Mouse (Mus musculus) limb, embryonic 14.5 days (tissue): ENCODE data around the gene Lpcat4. TPM values are rescaled to one million over a fixed set of nuclear protein-coding genes. Genes with fewer than 3 reads are reported as not detected.

Experiments
- ATAC-seq: fragments of 200-750 bp; cut with Nextera tagmentation; 2 replicates; pipeline ENCODE4 v1.8.0; 2017; ENCODE audit warnings: low read depth, moderate number of reproducible peaks, moderate TSS enrichment; ENCODE audit not compliant: low FRiP score
- DNase-seq: peaks from one replicate; pipeline ENCODE4 v3.0.0-alpha.2; 2015; ENCODE audit warnings: low spot score
- H3K27ac ChIP-seq: fragments of 300-500 bp; sonication (generic); replicated peaks from 2 replicates; pipeline ENCODE4 v1.5.1; 2014; ENCODE audit warnings: low read depth, mild to moderate bottlenecking, low read length, moderate library complexity, mixed read lengths
- H3K27me3 ChIP-seq: fragments of 300-500 bp; sonication (generic); 2 replicates; pipeline ENCODE4 v1.6.1; 2014; ENCODE audit warnings: low read length, mixed read lengths; ENCODE audit not compliant: control insufficient read depth, insufficient read depth
- H3K36me3 ChIP-seq: fragments of 300-500 bp; sonication (generic); 2 replicates; pipeline ENCODE4 v1.6.1; 2014; ENCODE audit warnings: mild to moderate bottlenecking, low read length, moderate library complexity, mixed read lengths; ENCODE audit not compliant: control insufficient read depth, insufficient read depth
- H3K4me1 ChIP-seq: fragments of 300-500 bp; sonication (generic); 2 replicates; pipeline ENCODE4 v1.6.1; 2014; ENCODE audit warnings: antibody characterized with exemption, low read length, mixed read lengths; ENCODE audit not compliant: control insufficient read depth, insufficient read depth
- H3K4me2 ChIP-seq: fragments of 300-500 bp; sonication (generic); replicated peaks from 2 replicates; pipeline ENCODE4 v1.6.1; 2014; ENCODE audit warnings: low read depth, mild to moderate bottlenecking, low read length, moderate library complexity; ENCODE audit not compliant: severe bottlenecking
- H3K4me3 ChIP-seq: fragments of 300-500 bp; sonication (generic); replicated peaks from 2 replicates; pipeline ENCODE4 v1.5.1; 2014; ENCODE audit warnings: low read length
- H3K9ac ChIP-seq: fragments of 300-500 bp; sonication (generic); 2 replicates; pipeline ENCODE4 v1.6.1; 2014; ENCODE audit warnings: mild to moderate bottlenecking, low read depth, low read length, moderate library complexity; ENCODE audit not compliant: severe bottlenecking
- H3K9me3 ChIP-seq: fragments of 300-500 bp; sonication (generic); 2 replicates; pipeline ENCODE4 v1.6.1; 2016; ENCODE audit warnings: low read length; ENCODE audit not compliant: control insufficient read depth
- POLR2A ChIP-seq: fragments of 200-500 bp; IDR thresholded peaks from 2 replicates; pipeline ENCODE4 v1.8.0; 2012; ENCODE audit warnings: inconsistent platforms, mild to moderate bottlenecking, moderate library complexity, borderline replicate concordance; ENCODE audit not compliant: insufficient read depth, insufficient read length; ENCODE audit errors: extremely low read depth
- WGBS: fragments of 180-500 bp; shearing (Covaris S2); extraction: QIAGEN DNeasy Blood & Tissue Kit; methylation state at CpG from one replicate; pipeline ENCODE4 v1.1.7; 2014; 5-methylcytosine and 5-hydroxymethylcytosine counted together
- polyA plus RNA-seq, 2 experiments: library from polyadenylated mRNA; depleted of rRNA in 1 of 2; stranded (reverse) in 1 of 2; unstranded in 1 of 2; fragments of >200 nt; fragmentation: Nextera tagmentation in 1 of 2; extraction: Ambion mirVana in 1 of 2; gene quantifications; 2 replicates each; pipeline versions ENCODE4 v1.2.1 to v1.2.3; 2012 to 2014

Gene Lpcat4
- polyA plus RNA-seq, 2 experiments, result 20.9 to 39.9 TPM

DNA sequence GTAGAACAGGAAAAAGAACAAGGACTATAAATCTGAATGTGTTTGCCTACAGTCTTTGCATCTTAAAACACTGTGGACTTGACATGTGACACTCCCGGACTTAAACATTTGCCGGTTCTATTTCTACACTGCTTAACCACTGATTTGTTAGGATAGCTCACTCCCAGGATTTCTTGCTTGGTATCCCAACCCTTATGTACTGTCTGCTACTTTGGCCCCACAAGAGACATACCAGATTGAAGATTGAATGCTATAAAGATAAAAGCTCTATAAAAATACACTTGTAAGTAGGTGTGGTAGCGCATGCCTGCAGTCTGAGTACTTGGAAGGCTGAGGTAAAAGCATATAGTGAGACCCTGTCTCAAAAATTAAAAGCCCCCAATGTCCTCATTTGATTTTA lies 50.2 kb downstream of the Lpcat4 start:
- Histone ChIP-seq H3K36me3 (no peaks in the 10 kb centered on the region), H3K4me1 (peaks cover 4% of the 10 kb centered on the region; the same call in 1 of the 2 replicates), H3K4me2 (no peak overlapping the region), H3K27me3 (no peaks in the 10 kb centered on the region), H3K4me3 (no peak overlapping the region), H3K27ac (no peak overlapping the region), H3K9me3 (no peaks in the 10 kb centered on the region), H3K9ac (no peak overlapping the region)
- ATAC-seq, result no peak
- no peak for TF ChIP-seq POLR2A
- 81% methylated on average over 3 of the region's 3 CpGs for WGBS
- no peak for DNase-seq

DNA sequence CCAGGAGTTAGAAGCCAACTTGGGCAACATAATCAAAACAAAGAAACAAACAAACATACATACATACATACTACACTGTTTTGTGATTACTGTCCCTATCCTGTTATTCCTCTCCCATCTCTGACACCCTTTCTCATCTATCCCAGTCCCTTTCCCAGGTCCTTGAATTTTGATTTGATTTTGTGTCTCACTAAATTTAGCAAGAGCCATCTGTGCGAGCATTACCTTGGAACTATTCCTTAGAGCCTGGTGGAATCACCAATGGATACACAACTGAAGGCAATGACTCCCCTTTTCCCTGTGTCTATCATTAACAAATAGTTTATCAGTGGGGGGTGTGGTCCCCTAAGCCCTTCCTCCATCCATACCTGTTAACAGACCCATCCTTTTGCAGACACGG lies 53.6 kb downstream of the Lpcat4 start:
- DNase-seq (no peak), ATAC-seq (no peak)
- no peak for TF ChIP-seq POLR2A
- 86% methylated on average over 2 of the region's 2 CpGs for WGBS
- Histone ChIP-seq H3K4me1 (no peaks in the 10 kb centered on the region), H3K27me3 (no peaks in the 10 kb centered on the region), H3K9ac (no peak overlapping the region), H3K9me3 (no peaks in the 10 kb centered on the region), H3K4me3 (no peak overlapping the region), H3K27ac (no peak overlapping the region), H3K4me2 (no peak overlapping the region), H3K36me3 (no peaks in the 10 kb centered on the region)

- Histone ChIP-seq H3K4me1 (no peaks in the 10 kb centered on the region), H3K36me3 (no peaks in the 10 kb centered on the region), H3K27me3 (no peaks in the 10 kb centered on the region), H3K9ac (no peak overlapping the region), H3K4me2 (no peak overlapping the region), H3K27ac (no peak overlapping the region), H3K9me3 (no peaks in the 10 kb centered on the region), H3K4me3 (no peak overlapping the region)
- DNase-seq, result no peak
- ATAC-seq, result no peak
- TF ChIP-seq POLR2A, result no peak
- WGBS, result 80% methylated on average over 3 of the region's 3 CpGs
These were observed 56.9 kb downstream of the Lpcat4 start for GRCm38 (mm10) chr2:112296211-112296610.

Other genes with a start within 250 kb of the Lpcat4 start
- not detected in 2 replicates for gene Olfr1309, start 249.2 kb upstream of the Lpcat4 start, polyA plus RNA-seq (2012; rRNA removed)
- gene Olfr1309, start 249.2 kb upstream of the Lpcat4 start, polyA plus RNA-seq (2014; fragmentation: Nextera tagmentation; extraction: Ambion mirVana), result not detected in 2 replicates
- gene Olfr1310, start 226.8 kb upstream of the Lpcat4 start, polyA plus RNA-seq (2012; rRNA removed), result 0.01 TPM in 1 of 2 replicates, not detected in the other
- not detected in 2 replicates for gene Olfr1310, start 226.8 kb upstream of the Lpcat4 start, polyA plus RNA-seq (2014; fragmentation: Nextera tagmentation; extraction: Ambion mirVana)
- not detected in 2 replicates for gene Olfr1311, start 215.1 kb upstream of the Lpcat4 start, polyA plus RNA-seq (2012; rRNA removed)
- gene Olfr1311, start 215.1 kb upstream of the Lpcat4 start, polyA plus RNA-seq (2014; fragmentation: Nextera tagmentation; extraction: Ambion mirVana), result not detected in 2 replicates
- gene Olfr1312, start 189.2 kb upstream of the Lpcat4 start, polyA plus RNA-seq (2012; rRNA removed), result not detected in 2 replicates
- gene Olfr1312, start 189.2 kb upstream of the Lpcat4 start, polyA plus RNA-seq (2014; fragmentation: Nextera tagmentation; extraction: Ambion mirVana), result not detected in 2 replicates
- not detected in 2 replicates for gene Olfr1313, start 161.6 kb upstream of the Lpcat4 start, polyA plus RNA-seq (2012; rRNA removed)
- not detected in 2 replicates for gene Olfr1313, start 161.6 kb upstream of the Lpcat4 start, polyA plus RNA-seq (2014; fragmentation: Nextera tagmentation; extraction: Ambion mirVana)
- gene Olfr1314, start 142.7 kb upstream of the Lpcat4 start, polyA plus RNA-seq (2012; rRNA removed), result 0.10 TPM in 1 of 2 replicates, not detected in the other
- not detected in 2 replicates for gene Olfr1314, start 142.7 kb upstream of the Lpcat4 start, polyA plus RNA-seq (2014; fragmentation: Nextera tagmentation; extraction: Ambion mirVana)
- gene Olfr1315-ps1, start 124.0 kb upstream of the Lpcat4 start, polyA plus RNA-seq (2012; rRNA removed), result not detected in 2 replicates
- not detected in 2 replicates for gene Olfr1315-ps1, start 124.0 kb upstream of the Lpcat4 start, polyA plus RNA-seq (2014; fragmentation: Nextera tagmentation; extraction: Ambion mirVana)
- gene Olfr1316, start 104.5 kb upstream of the Lpcat4 start, polyA plus RNA-seq (2012; rRNA removed), result 0.05 TPM in 1 of 2 replicates, not detected in the other
- not detected in 2 replicates for gene Olfr1316, start 104.5 kb upstream of the Lpcat4 start, polyA plus RNA-seq (2014; fragmentation: Nextera tagmentation; extraction: Ambion mirVana)
- gene Olfr1317, start 99.1 kb upstream of the Lpcat4 start, polyA plus RNA-seq (2012; rRNA removed), result not detected in 2 replicates
- not detected in 2 replicates for gene Olfr1317, start 99.1 kb upstream of the Lpcat4 start, polyA plus RNA-seq (2014; fragmentation: Nextera tagmentation; extraction: Ambion mirVana)
- not detected in 2 replicates for gene Olfr1318, start 85.3 kb upstream of the Lpcat4 start, polyA plus RNA-seq (2012; rRNA removed)
- not detected in 2 replicates for gene Olfr1318, start 85.3 kb upstream of the Lpcat4 start, polyA plus RNA-seq (2014; fragmentation: Nextera tagmentation; extraction: Ambion mirVana)
- gene Nutm1, start 19.8 kb downstream of the Lpcat4 start, polyA plus RNA-seq (2012; rRNA removed), result not detected in 2 replicates
- not detected in 2 replicates for gene Nutm1, start 19.8 kb downstream of the Lpcat4 start, polyA plus RNA-seq (2014; fragmentation: Nextera tagmentation; extraction: Ambion mirVana)
- gene Nop10, start 22.5 kb downstream of the Lpcat4 start, polyA plus RNA-seq (2012; rRNA removed), result 147 and 150 TPM in 2 replicates
- gene Nop10, start 22.5 kb downstream of the Lpcat4 start, polyA plus RNA-seq (2014; fragmentation: Nextera tagmentation; extraction: Ambion mirVana), result 193 and 210 TPM in 2 replicates
- 32.5 TPM in 2 replicates for gene Slc12a6, start 26.4 kb downstream of the Lpcat4 start, polyA plus RNA-seq (2012; rRNA removed)
- 14.1 and 15.4 TPM in 2 replicates for gene Slc12a6, start 26.4 kb downstream of the Lpcat4 start, polyA plus RNA-seq (2014; fragmentation: Nextera tagmentation; extraction: Ambion mirVana)
- 0.03 TPM in 1 of 2 replicates, not detected in the other for gene Gm21985, start 26.8 kb downstream of the Lpcat4 start, polyA plus RNA-seq (2012; rRNA removed)
- not detected in 2 replicates for gene Gm21985, start 26.8 kb downstream of the Lpcat4 start, polyA plus RNA-seq (2014; fragmentation: Nextera tagmentation; extraction: Ambion mirVana)
- gene Emc4, start 128.6 kb downstream of the Lpcat4 start, polyA plus RNA-seq (2012; rRNA removed), result 75.1 and 83.0 TPM in 2 replicates
- 104 and 108 TPM in 2 replicates for gene Emc4, start 128.6 kb downstream of the Lpcat4 start, polyA plus RNA-seq (2014; fragmentation: Nextera tagmentation; extraction: Ambion mirVana)
- gene Katnbl1, start 139.7 kb downstream of the Lpcat4 start, polyA plus RNA-seq (2012; rRNA removed), result 19.8 and 21.2 TPM in 2 replicates
- 50.1 and 50.2 TPM in 2 replicates for gene Katnbl1, start 139.7 kb downstream of the Lpcat4 start, polyA plus RNA-seq (2014; fragmentation: Nextera tagmentation; extraction: Ambion mirVana)
- 9.2 and 11.7 TPM in 2 replicates for gene Emc7, start 215.5 kb downstream of the Lpcat4 start, polyA plus RNA-seq (2012; rRNA removed)
- gene Emc7, start 215.5 kb downstream of the Lpcat4 start, polyA plus RNA-seq (2014; fragmentation: Nextera tagmentation; extraction: Ambion mirVana), result 18.3 and 18.4 TPM in 2 replicates
- 0.08 TPM in 1 of 2 replicates, not detected in the other for gene Chrm5, start 241.3 kb downstream of the Lpcat4 start, polyA plus RNA-seq (2012; rRNA removed)
- not detected in 2 replicates for gene Chrm5, start 241.3 kb downstream of the Lpcat4 start, polyA plus RNA-seq (2014; fragmentation: Nextera tagmentation; extraction: Ambion mirVana)